Mouse (Mus musculus): ENCODE results near the gene Zranb1.

Zranb1 gene

DNA sequence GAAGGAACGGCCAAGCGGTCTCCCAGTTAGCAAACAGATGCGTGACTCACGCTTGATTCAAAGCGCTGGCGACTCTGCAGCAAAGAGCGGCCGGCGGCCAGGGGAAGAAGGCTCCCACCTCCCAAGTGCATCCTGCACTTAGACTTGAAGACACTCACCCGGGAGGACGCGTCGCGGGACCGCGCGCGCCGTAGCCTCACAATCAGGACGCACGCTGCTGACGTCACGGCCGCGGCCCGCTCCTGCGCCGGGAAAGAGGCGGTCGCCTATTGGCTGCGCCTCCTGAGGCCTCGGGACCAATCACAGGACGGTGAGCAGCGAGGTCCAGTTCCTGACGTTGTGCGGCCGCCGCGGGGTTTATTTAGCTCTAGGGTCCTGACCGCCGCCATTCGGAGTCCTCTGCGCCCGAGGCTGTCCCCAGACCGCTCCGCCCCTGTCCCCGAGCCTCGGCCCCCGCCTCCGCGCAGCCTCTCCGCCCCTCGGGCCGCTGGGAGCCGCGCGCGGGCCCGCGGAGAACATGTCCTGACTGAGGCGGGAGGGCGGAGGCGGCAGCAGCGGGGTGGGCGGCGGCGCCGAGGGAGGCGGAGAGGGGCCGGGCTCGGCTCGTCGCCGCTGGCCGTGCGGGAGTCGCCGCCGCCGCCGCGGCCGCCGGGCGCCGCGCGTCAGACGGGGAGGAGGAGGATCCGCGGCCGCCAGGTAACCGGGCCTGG lies at the start of gene Zranb1:
Gene Zranb1, plus strand, starts transcription at position 293 of the 710 bp plus-strand sequence.
- DNase-seq = peak; percentile 99

- no peak for DNase-seq
These were observed 48.6 kb upstream of the Zranb1 start for GRCm38 (mm10) chr7:132882343-132882742.

DNA sequence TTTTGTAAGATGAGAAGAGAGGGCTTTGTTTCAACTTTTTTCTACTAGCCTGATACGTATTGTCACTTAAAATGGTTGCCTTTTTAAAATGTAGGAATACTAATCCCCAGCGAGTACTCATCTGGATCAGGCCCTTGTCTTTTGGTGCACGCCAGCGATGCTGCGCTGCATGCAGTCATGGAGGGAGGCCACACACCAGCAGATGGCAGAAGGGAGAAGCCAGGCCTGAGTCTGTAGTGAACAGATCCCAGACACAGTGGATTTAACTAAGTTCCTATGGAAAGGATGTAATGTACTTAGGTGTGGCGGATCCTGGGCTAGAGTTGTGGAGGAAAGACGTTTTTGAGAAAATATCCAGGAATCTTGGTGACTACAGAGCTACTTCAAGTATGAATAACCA lies 46.9 kb upstream of the Zranb1 start:
- DNase-seq = peak; percentile 16

GRCm38 (mm10) chr7:132887019-132887804 lies 43.7 kb upstream of the Zranb1 start:
- DNase-seq = no peak

DNA sequence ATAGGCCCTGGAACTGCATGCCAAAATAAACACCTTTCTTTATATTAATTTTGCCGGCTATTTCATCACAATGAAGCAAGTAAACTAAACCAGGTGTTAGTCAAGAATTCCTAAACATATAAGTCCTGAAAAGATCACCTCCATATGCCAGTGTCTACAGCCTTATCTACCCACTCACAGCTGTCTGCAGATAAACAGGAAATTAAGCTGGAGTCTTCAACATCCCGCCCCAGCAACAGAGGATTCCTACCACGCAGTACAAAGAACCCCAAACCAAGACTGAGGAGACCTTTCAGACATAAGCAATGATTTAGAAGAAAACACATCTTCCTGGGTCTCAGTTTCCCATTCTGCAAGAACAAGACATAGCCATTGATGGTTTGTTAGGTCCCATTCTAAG lies 42.9 kb upstream of the Zranb1 start:
- DNase-seq = no peak

DNA sequence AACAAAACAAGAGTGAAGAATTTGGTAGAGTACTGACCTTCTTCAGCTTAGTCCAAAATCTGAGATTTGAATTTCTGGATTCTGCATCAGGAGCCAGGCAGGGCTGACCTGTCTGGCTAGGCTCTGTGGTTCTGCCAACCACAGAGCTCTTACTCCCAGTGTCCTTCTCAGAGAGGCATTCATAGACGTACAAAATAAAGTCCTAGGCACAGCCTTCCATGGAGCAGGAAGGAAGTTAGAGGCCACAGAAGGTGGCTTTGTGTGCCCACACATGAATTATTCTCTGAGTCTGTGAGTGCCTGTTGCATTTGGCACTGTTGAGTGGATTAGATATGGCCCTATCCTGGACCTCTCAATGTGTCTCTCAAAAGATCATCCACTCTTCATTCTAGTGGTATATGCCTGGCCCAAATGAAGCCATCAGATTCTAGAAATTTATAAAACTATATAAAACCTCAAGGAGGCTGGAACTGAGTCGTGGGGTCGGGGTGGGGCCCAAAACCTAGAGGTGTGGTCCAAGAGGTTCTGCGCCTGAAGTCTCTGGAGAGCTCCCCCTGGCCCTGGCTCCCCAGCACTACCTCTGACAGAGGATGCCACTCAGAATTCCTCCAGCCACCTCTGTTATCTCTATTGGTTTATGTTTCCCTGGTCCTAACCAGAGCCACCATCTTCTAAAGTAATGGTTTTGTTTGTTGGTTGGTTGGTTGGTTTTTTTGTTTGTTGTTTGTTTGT lies 42.3 kb upstream of the Zranb1 start:
- no peak for DNase-seq

GRCm38 (mm10) chr7:132889691-132890090 lies 41.3 kb upstream of the Zranb1 start:
- DNase-seq = no peak

GRCm38 (mm10) chr7:132890201-132890600 lies 40.7 kb upstream of the Zranb1 start:
- no peak for DNase-seq

GRCm38 (mm10) chr7:132891561-132892310 lies 39.2 kb upstream of the Zranb1 start:
- no peak for DNase-seq

DNA sequence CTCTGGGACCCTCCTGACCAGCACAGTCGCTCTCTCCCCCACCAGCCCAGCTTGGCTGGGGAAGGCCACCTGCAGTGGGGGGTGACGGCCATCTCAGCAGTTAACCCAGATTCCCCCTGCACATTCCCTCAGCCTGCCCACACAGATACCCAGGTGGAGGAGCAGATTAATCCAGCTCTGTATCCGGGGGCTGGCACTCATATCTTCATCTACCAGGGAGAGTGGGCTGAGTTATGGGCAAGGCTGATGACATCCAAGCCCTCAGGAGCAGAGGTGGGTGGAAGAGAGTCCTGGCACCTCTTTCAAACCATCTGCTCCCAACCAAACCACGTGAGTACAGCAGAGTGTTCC lies 38.7 kb upstream of the Zranb1 start:
- no peak for DNase-seq

GRCm38 (mm10) chr7:132892806-132893205 lies 38.1 kb upstream of the Zranb1 start:
- no peak for DNase-seq

- no peak for DNase-seq
These were observed 37.6 kb upstream of the Zranb1 start for GRCm38 (mm10) chr7:132893336-132893735.

DNA sequence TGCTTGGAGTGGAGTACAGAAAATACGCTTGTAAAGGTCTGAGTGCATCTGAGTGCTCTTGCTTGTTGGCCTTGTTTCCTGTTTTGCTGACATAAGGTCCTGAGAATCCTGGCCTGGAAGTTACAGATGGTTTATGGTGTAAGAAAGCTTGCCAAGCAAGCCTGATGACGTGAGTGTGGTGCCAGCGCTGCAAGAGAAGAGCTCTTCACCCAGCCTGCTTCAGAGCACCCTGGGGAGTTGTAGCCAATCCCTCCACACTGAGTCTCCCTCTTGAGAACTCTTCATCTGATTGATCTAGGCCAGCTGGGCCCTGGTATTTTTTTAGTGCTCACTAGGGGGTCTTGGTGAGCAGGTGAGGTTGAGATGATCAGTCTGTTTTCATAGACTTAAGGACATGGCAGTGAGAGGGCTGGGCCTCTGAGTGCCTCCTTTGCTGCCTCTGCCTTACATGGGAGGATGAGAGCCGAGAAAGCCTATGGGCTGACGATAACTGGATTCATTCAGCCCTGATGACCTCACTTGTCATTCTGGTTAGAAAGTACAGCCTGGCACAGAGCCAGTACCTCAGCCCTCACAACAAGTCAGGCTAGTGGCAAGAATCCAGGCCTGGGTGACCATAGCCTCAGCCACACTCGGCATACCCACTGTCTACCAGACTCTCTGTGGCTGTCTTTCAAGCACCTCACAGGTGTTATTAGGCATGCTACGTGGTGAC lies 35.9 kb upstream of the Zranb1 start:
- no peak for DNase-seq

GRCm38 (mm10) chr7:132896206-132896815 lies 34.6 kb upstream of the Zranb1 start:
- no peak for DNase-seq

DNA sequence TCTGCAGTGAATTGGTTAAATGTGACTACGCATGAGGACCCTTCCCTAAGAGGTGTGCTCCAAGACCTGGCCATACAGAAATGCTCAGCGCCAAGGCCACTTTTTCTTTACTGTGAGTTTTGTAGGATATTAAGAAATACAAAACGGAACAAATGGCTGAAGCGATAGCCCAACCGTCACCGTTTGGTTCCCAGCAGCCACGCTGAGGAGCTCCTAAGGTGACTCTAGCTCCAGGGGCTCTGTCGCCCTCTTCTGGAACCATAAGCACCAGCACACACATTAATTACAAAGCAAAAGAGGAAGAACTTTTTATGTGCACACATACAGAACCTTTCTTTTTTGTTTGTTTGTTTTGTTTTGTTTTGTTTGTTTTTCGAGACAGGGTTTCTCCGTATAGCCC lies 33.7 kb upstream of the Zranb1 start:
- no peak for DNase-seq

GRCm38 (mm10) chr7:132898234-132898633 lies 32.7 kb upstream of the Zranb1 start:
- no peak for DNase-seq

DNA sequence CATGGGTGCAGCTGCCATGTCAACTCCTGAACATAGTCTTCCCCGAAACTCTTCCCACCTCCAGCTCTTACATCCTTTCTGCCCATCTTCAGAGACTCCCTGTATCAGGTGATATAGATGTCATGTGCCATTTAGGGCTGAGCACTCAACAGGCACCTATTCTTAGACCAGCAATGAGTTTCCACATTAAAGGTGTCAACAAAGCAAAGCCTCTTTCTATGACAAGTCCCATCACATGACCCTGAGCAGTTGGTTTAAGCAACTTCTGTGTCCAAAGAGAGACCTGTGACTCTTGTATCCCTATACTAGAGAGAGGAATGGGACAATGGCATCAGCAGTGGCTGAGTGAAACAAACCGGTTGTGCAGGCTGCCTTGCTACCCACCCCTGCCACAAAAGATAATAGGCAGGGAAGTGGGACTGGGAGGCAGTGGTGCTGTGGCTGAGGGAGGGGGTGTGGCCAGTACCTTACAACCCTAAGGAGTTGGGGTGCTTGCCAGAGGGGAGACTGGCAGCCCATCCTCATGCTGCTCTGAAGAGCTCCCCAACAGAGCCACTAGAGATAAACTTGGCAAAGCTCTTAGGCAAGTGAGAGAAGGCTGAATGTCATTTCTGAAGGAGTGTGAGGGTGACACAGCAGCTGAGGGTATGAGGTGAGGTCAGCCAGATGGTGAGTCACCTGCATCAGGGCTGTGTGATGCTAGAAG lies 30.0 kb upstream of the Zranb1 start:
- no peak for DNase-seq

DNA sequence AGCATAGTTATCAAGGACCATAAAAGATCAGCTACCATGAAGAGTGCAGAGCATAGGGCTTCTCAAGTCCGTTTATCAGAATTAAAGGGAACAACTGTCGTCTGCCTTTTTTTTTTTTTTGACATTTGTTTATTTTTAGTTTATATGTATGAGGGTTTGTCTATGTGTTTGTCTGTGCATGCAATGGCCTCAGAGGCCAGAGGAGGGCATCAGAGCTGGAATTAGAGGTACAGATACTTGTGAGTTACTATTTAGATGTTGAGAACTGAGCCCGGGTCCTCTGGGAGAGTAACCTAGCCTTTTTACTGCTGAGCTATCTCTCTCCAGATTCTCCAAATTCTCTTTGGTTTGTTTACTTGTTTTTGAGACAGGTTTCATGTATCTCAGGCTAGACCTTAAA lies 27.1 kb upstream of the Zranb1 start:
- no peak for DNase-seq

- DNase-seq = no peak
These were observed 9.0 kb upstream of the Zranb1 start for GRCm38 (mm10) chr7:132921971-132922370.

DNA sequence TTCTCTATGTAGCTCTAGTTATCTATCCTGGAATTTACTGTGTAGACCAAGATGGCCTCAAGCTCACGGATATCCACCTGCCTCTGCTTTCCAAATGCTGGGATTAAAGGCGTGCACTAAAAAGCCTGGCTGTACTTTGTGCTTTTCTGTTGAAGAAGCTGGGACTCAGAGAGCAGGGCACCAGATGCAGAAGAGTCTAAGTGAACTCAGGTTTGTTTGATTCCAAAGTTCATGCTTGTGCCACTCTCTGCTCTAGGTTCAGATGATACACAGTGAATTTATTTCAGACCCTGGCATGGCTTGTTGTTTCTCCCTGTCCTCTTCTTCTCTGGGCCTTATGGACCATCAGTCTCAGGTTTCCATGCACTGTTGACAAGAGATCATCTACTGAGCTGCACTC lies 5.7 kb upstream of the Zranb1 start:
- DNase-seq = no peak

GRCm38 (mm10) chr7:132927201-132927600 lies 3.7 kb upstream of the Zranb1 start:
- DNase-seq = no peak
